Mouse (Mus musculus) adipocyte (in vitro differentiated cells): Measurements from ENCODE around the gene Cacng4.
A peak's percentile ranks its signal among the peaks of the same experiment; 100 is the strongest.

Experiments used
- DNase-seq: peaks from one replicate; pipeline ENCODE4 v3.0.0-alpha.2; 2016; ENCODE audit warnings: low spot score

Gene Cacng4

GRCm38 (mm10) chr11:107773312-107773711, 21.0 kb downstream of the Cacng4 start:
- DNase-seq, result no peak

GRCm38 (mm10) chr11:107772002-107772401, 22.4 kb downstream of the Cacng4 start:
- DNase-seq, result no peak

- no peak for DNase-seq
Observed at GRCm38 (mm10) chr11:107768361-107768760, 26.0 kb downstream of the Cacng4 start.

GRCm38 (mm10) chr11:107766932-107767331, 27.4 kb downstream of the Cacng4 start:
- no peak for DNase-seq

GRCm38 (mm10) chr11:107762688-107763460, 31.5 kb downstream of the Cacng4 start:
- DNase-seq, result no peak

GRCm38 (mm10) chr11:107761790-107762500, 32.4 kb downstream of the Cacng4 start:
- no peak for DNase-seq

GRCm38 (mm10) chr11:107760001-107760400, 34.4 kb downstream of the Cacng4 start:
- DNase-seq, result no peak

- no peak for DNase-seq
Observed at GRCm38 (mm10) chr11:107759516-107759915, 34.8 kb downstream of the Cacng4 start.

GRCm38 (mm10) chr11:107749114-107749513, 45.2 kb downstream of the Cacng4 start:
- DNase-seq, result no peak

GRCm38 (mm10) chr11:107748243-107749035, 45.9 kb downstream of the Cacng4 start:
- DNase-seq, result no peak

- DNase-seq, result peak; percentile 44
Observed at GRCm38 (mm10) chr11:107743100-107743499, 51.3 kb downstream of the Cacng4 start.

- no peak for DNase-seq
Observed at GRCm38 (mm10) chr11:107738418-107739099, 55.8 kb downstream of the Cacng4 start.

- peak; percentile 18 for DNase-seq
Observed at GRCm38 (mm10) chr11:107737886-107738285, 56.5 kb downstream of the Cacng4 start.

GRCm38 (mm10) chr11:107734133-107734532, 60.2 kb downstream of the Cacng4 start:
- peak; percentile 92 for DNase-seq

- peak; percentile 80 for DNase-seq
Observed at GRCm38 (mm10) chr11:107731498-107731897, 62.9 kb downstream of the Cacng4 start.

GRCm38 (mm10) chr11:107730940-107731339, 63.4 kb downstream of the Cacng4 start:
- DNase-seq, result peak; percentile 55

- DNase-seq, result no peak
Observed at GRCm38 (mm10) chr11:107729141-107729540, 65.2 kb downstream of the Cacng4 start.

GRCm38 (mm10) chr11:107728073-107728863, 66.1 kb downstream of the Cacng4 start:
- DNase-seq, result peak; percentile 37

GRCm38 (mm10) chr11:107724603-107725002, 69.8 kb downstream of the Cacng4 start:
- DNase-seq, result no peak

- DNase-seq, result no peak
Observed at GRCm38 (mm10) chr11:107721057-107721456, 73.3 kb downstream of the Cacng4 start.
